Mouse (Mus musculus) liver, adult 2 months (tissue): ENCODE measurements around the gene Ier3. TPM values are rescaled to one million over a fixed set of nuclear protein-coding genes. Genes with fewer than 3 reads are reported as not detected.

Experiments used
- DNase-seq: peaks from one replicate; pipeline ENCODE4 v3.0.0-alpha.2; 2011; ENCODE audit warnings: low read depth, low spot score; ENCODE audit errors: extremely low read depth
- H3K27ac ChIP-seq: fragments of 200-500 bp; replicated peaks from 2 replicates; pipeline ENCODE4 v1.5.1; 2012; ENCODE audit warnings: low read depth, mild to moderate bottlenecking, control low read depth, inconsistent platforms, low read length; ENCODE audit not compliant: insufficient read depth
- H3K27me3 ChIP-seq: fragments of 200-500 bp; 2 replicates; pipeline ENCODE4 v1.6.1; 2012; ENCODE audit warnings: mild to moderate bottlenecking, moderate library complexity, low read length, inconsistent platforms; ENCODE audit not compliant: control insufficient read depth, insufficient read depth
- H3K36me3 ChIP-seq: fragments of 200-500 bp; 2 replicates; pipeline ENCODE4 v1.6.1; 2012; ENCODE audit warnings: low read length, inconsistent platforms; ENCODE audit not compliant: control insufficient read depth, insufficient read depth
- H3K4me1 ChIP-seq: fragments of 200-500 bp; 2 replicates; pipeline ENCODE4 v1.6.1; 2011; ENCODE audit warnings: low read length; ENCODE audit not compliant: control insufficient read depth, insufficient read depth
- H3K4me3 ChIP-seq: fragments of 200-500 bp; 2 replicates; pipeline ENCODE4 v1.5.1; 2011; ENCODE audit warnings: low read depth, mild to moderate bottlenecking, control low read depth, low read length, moderate library complexity; ENCODE audit not compliant: insufficient read depth
- H3K79me2 ChIP-seq: fragments of 200-500 bp; 2 replicates; pipeline ENCODE4 v1.6.1; 2012; ENCODE audit warnings: inconsistent platforms, mild to moderate bottlenecking, low read length, moderate library complexity; ENCODE audit not compliant: control insufficient read depth, insufficient read depth
- H3K9ac ChIP-seq: fragments of 200-500 bp; 2 replicates; pipeline ENCODE4 v1.6.1; 2012; ENCODE audit warnings: low read depth, mild to moderate bottlenecking, control low read depth, inconsistent platforms, low read length
- CTCF ChIP-seq: fragments of 200-500 bp; IDR thresholded peaks from 2 replicates; pipeline ENCODE4 v1.5.1; 2011; ENCODE audit warnings: low read depth, low read length, control low read depth
- POLR2A ChIP-seq: fragments of 200-500 bp; IDR thresholded peaks from 2 replicates; pipeline ENCODE4 v1.6.1; 2011; ENCODE audit warnings: low read length, control low read depth; ENCODE audit not compliant: insufficient read depth; ENCODE audit errors: extremely low read depth
- WGBS: fragments of 180-500 bp; shearing (Covaris S2); methylation state at CpG from one replicate; pipeline ENCODE4 v1.1.7; 2018; 5-methylcytosine and 5-hydroxymethylcytosine counted together
- polyA plus RNA-seq: library from polyadenylated mRNA; depleted of rRNA; stranded (reverse); fragments of >200 nt; gene quantifications from 2 replicates; pipeline ENCODE4 v1.2.3, GENCODE M21; 2012; rRNA removed
- total RNA-seq: library from RNA; depleted of rRNA; stranded (reverse); fragments of >200 nt; gene quantifications from 2 replicates; pipeline ENCODE4 v1.2.3, GENCODE M21; 2014; rRNA removed

Gene Ier3
- total and polyA plus RNA-seq, 2 experiments: 0.92 to 1.6 TPM

DNA sequence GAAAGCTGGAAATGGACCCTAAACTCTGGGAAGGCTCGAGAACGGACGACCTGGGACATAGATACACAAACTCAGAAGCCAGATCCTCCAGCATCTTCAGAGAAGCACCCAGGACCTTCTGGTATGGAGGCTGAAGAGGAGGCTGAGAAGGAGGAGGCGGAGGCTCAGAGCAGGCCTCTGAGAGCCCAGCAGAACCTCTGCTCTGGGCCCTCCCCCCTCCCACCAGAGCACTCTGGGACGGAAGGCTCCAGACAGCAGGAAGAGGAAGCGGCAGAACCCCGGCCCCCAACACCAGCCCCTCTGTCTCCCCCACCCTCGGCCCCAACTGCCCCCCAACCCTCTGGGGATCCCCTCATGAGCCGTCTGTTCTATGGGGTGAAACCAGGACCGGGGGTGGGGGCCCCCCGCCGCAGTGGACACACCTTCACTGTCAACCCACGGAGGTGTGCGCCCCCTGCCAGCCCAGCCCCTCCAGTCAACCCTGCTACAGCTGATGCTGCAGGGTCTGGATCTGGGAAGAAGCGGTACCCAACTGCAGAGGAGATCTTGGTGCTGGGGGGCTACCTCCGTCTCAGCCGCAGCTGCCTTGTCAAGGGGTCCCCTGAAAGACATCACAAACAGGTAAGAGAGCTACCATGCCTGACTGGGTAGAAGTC is 46.8 kb downstream of the Ier3 start:
- no peaks in the 10 kb centered on the region for H3K79me2 ChIP-seq
- peaks cover 6% of the 10 kb centered on the region for H3K4me1 ChIP-seq
- peak overlapping the region; percentile 84 for H3K27ac ChIP-seq
- peak; percentile 10 for DNase-seq
- no peak for TF ChIP-seq POLR2A
- TF ChIP-seq CTCF: no peak
- H3K4me3 ChIP-seq: peak overlapping the region; percentile 77
- no peaks in the 10 kb centered on the region for H3K36me3 ChIP-seq
- H3K9ac ChIP-seq: peak overlapping the region; percentile 87
- WGBS: 54% methylated on average over 17 of the region's 17 CpGs
- H3K27me3 ChIP-seq: peaks cover 6% of the 10 kb centered on the region; the same call in 1 of the 2 replicates

DNA sequence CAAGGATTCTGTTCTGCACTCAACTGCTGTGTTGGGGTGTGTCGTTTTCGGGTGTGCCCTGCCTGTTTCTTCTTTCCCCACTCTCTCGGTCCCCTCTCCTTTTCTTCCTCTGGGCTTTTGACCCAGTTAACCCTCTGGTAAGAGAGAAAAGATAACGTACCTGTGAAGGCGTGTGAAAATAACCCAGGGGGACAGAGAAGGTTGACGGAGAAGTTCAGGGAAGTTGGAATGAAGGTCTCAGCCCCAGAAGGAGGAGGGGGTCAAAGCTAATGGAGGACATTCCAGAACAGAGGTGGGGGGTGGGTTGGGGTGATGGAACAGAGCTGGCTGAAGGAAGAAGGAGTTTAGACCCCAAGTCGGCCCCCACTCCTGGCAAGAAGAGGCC is 47.5 kb downstream of the Ier3 start:
- TF ChIP-seq CTCF (no peak), POLR2A (no peak)
- WGBS: 47% methylated on average over 7 of the region's 7 CpGs
- Histone ChIP-seq H3K4me1 (peaks cover 6% of the 10 kb centered on the region), H3K4me3 (peak overlapping the region; percentile 77), H3K36me3 (no peaks in the 10 kb centered on the region), H3K27ac (peak overlapping the region; percentile 84), H3K9ac (peak overlapping the region; percentile 53; the same call in 1 of the 2 replicates), H3K27me3 (peaks cover 6% of the 10 kb centered on the region; the same call in 1 of the 2 replicates), H3K79me2 (no peaks in the 10 kb centered on the region)
- no peak for DNase-seq

DNA sequence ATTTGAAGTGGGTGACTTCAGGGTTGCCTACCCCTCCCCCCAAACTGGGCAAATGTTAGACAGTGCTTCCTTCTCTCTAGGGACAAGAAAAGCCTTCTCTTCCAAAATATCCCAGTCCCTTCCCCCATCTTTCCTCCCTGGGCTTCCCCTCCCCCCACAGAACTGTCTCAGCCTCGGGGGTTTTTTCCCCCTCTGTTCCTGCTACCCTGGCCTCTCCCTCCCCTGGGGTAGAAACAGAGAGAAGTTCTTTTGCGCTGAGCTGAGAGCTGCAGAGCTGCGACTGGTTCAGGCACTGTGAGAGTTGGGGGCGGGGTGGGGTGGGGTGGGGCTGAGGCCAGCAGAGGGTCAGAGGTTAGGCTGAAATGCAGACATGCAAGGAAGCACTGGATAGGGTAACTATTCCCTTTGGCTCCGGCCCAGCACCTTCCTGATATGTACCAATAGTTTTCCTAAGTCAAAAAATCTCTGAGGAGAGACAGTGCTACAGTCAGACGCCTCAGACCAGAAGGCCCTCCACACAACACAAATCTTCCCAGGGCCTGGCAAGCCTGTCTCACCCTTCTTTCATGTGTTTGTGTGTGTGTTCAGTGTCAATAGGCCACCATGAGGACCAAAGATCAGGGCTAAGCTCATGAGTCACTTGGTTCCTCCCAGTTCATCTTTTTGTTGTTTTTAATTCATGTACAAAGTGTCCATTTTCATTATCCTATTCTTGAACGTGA is 48.0 kb downstream of the Ier3 start:
- no peaks in the 10 kb centered on the region for H3K79me2 ChIP-seq
- no peak for TF ChIP-seq CTCF
- no peak for TF ChIP-seq POLR2A
- no peaks in the 10 kb centered on the region for H3K36me3 ChIP-seq
- peaks cover 6% of the 10 kb centered on the region; the same call in 1 of the 2 replicates for H3K27me3 ChIP-seq
- under 1% methylated on average over 7 of the region's 7 CpGs for WGBS
- DNase-seq: peak; percentile 62
- H3K27ac ChIP-seq: peak overlapping the region; percentile 84
- peak overlapping the region; percentile 77 for H3K4me3 ChIP-seq
- H3K4me1 ChIP-seq: peaks cover 6% of the 10 kb centered on the region
- peak overlapping the region; percentile 53 for H3K9ac ChIP-seq

DNA sequence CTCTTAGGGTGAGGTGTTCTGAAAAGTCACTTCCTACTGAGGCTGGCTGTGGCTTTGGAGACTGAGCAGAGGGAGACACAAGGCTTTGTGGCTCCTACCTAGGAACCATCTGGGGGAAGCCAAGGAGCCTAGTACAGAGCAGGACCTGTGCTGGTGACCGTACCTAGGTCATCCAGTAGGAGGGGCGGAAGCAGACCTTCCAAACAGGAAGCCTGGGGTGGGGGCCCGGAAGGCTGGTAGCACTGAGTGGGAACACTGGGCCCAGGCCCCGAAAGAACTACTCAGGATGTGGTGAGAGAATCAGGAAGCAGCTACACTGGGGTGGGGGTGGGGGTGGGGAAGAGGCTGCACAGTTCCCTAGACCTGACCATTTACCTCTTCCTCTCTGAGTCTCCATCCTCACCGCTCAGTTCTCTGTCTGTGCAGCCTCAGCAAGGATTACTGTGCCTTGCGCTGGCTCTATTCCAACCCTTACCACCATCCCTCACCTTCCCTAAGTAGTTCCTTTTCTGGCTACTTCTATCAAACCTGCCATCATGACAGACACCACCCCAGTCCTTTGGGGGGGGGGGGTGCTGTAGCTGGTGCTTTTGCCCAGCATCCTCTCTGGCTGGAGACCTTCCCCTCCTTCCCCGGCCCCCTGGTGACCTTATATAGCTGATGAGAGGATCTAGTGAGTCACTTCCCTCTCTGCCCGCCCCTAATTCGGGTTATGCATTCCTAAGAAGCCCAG is 48.8 kb downstream of the Ier3 start:
- no peaks in the 10 kb centered on the region for H3K79me2 ChIP-seq
- peaks cover 6% of the 10 kb centered on the region; the same call in 1 of the 2 replicates for H3K27me3 ChIP-seq
- peak overlapping the region; percentile 13 for H3K4me3 ChIP-seq
- no peak for TF ChIP-seq CTCF
- no peak for TF ChIP-seq POLR2A
- peak overlapping the region; percentile 19; the same call in 1 of the 2 replicates for H3K9ac ChIP-seq
- no peaks in the 10 kb centered on the region for H3K36me3 ChIP-seq
- H3K4me1 ChIP-seq: peaks cover 6% of the 10 kb centered on the region
- peak; percentile 24 for DNase-seq
- H3K27ac ChIP-seq: peak overlapping the region; percentile 81
- 70% methylated on average over 9 of the region's 9 CpGs for WGBS

DNA sequence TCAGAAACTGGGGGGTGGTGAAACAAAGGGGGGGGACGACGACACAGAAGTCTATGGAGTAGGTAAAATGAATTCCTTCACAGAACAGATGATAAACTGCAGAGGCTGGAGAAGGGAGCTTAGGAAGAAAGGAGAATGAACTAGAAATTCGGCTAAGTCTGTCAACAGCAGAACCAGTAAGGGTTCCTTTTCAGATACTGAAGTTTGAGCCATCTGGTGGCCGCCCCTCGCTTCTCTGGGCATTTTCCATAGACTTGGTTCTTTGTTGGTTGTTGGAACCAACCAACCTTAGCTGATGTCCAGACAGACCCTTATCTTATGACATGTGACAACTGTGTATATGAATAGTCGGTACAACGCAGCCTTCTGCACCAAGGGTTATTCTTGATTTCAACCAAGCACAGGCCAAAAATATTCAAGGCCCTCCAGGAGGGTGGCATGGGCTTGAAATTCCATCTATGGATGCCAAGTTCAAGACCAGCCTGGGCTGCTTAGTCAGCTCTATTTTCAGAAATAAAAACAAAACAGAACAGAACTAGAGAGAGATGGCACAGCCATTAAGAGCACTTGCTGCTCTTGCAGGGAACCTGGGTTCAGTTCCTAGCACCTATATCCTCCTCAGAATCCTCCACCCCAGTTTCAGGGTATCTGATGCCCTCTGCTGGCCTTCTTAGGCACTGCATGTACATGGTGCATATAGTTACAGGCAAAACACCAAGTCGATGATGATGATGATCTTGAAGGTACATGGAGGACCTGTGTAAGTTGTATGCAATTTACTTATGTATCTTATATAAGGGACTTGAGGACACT is 49.6 kb downstream of the Ier3 start:
- no peak for DNase-seq
- WGBS: 69% methylated on average over 8 of the region's 8 CpGs
- no peak overlapping the region for H3K4me3 ChIP-seq
- H3K9ac ChIP-seq: no peak overlapping the region
- no peaks in the 10 kb centered on the region for H3K79me2 ChIP-seq
- peak overlapping the region; percentile 79 for H3K27ac ChIP-seq
- H3K36me3 ChIP-seq: no peaks in the 10 kb centered on the region
- H3K4me1 ChIP-seq: peaks cover 5% of the 10 kb centered on the region
- TF ChIP-seq POLR2A: no peak
- peak; percentile 26; the same call in 1 of the 2 replicates for TF ChIP-seq CTCF
- no peaks in the 10 kb centered on the region; the same call in 1 of the 2 replicates for H3K27me3 ChIP-seq

Other genes starting within 250 kb of the Ier3 start
- gene Sfta2, start 220.1 kb upstream of the Ier3 start, total RNA-seq: not detected in 2 replicates
- not detected in 2 replicates for gene Sfta2, start 220.1 kb upstream of the Ier3 start, polyA plus RNA-seq
- gene Gm9573, start 195.0 kb upstream of the Ier3 start, total RNA-seq: not detected in 2 replicates
- gene Gm9573, start 195.0 kb upstream of the Ier3 start, polyA plus RNA-seq: not detected in 2 replicates
- gene Mucl3, start 178.0 kb upstream of the Ier3 start, total RNA-seq: not detected in 2 replicates
- gene Mucl3, start 178.0 kb upstream of the Ier3 start, polyA plus RNA-seq: not detected in 2 replicates
- gene Vars2, start 154.1 kb upstream of the Ier3 start, total RNA-seq: 6.6 and 11.1 TPM in 2 replicates
- gene Vars2, start 154.1 kb upstream of the Ier3 start, polyA plus RNA-seq: 22.6 and 29.6 TPM in 2 replicates
- 16.4 and 17.4 TPM in 2 replicates for gene Gtf2h4, start 147.9 kb upstream of the Ier3 start, total RNA-seq
- gene Gtf2h4, start 147.9 kb upstream of the Ier3 start, polyA plus RNA-seq: 24.8 and 29.8 TPM in 2 replicates
- gene Ddr1, start 117.1 kb upstream of the Ier3 start, total RNA-seq: 0.55 and 1.4 TPM in 2 replicates
- 0.98 and 1.5 TPM in 2 replicates for gene Ddr1, start 117.1 kb upstream of the Ier3 start, polyA plus RNA-seq
- 18.0 and 19.5 TPM in 2 replicates for gene Flot1, start 1.5 kb downstream of the Ier3 start, total RNA-seq
- 19.6 and 26.7 TPM in 2 replicates for gene Flot1, start 1.5 kb downstream of the Ier3 start, polyA plus RNA-seq
- gene Tubb5, start 16.6 kb downstream of the Ier3 start, total RNA-seq: 37.5 and 67.3 TPM in 2 replicates
- 56.4 and 62.2 TPM in 2 replicates for gene Tubb5, start 16.6 kb downstream of the Ier3 start, polyA plus RNA-seq
- 3.0 and 3.5 TPM in 2 replicates for gene Mdc1, start 19.8 kb downstream of the Ier3 start, total RNA-seq
- 1.7 and 2.4 TPM in 2 replicates for gene Mdc1, start 19.8 kb downstream of the Ier3 start, polyA plus RNA-seq
- 0.18 and 2.4 TPM in 2 replicates for gene Nrm, start 39.6 kb downstream of the Ier3 start, total RNA-seq
- 1.4 and 2.4 TPM in 2 replicates for gene Nrm, start 39.6 kb downstream of the Ier3 start, polyA plus RNA-seq
- 2.0 and 3.8 TPM in 2 replicates for gene Ppp1r18, start 43.9 kb downstream of the Ier3 start, total RNA-seq
- 4.7 and 5.5 TPM in 2 replicates for gene Ppp1r18, start 43.9 kb downstream of the Ier3 start, polyA plus RNA-seq
- 18.5 and 25.8 TPM in 2 replicates for gene Dhx16, start 58.1 kb downstream of the Ier3 start, total RNA-seq
- gene Dhx16, start 58.1 kb downstream of the Ier3 start, polyA plus RNA-seq: 41.4 and 52.2 TPM in 2 replicates
- 4.9 and 7.0 TPM in 2 replicates for gene 2310061I04Rik, start 75.7 kb downstream of the Ier3 start, total RNA-seq
- gene 2310061I04Rik, start 75.7 kb downstream of the Ier3 start, polyA plus RNA-seq: 35.3 and 37.4 TPM in 2 replicates
- gene Atat1, start 88.4 kb downstream of the Ier3 start, total RNA-seq: 12.1 and 12.8 TPM in 2 replicates
- gene Atat1, start 88.4 kb downstream of the Ier3 start, polyA plus RNA-seq: 37.4 and 47.5 TPM in 2 replicates
- 41.1 and 58.7 TPM in 2 replicates for gene Mrps18b, start 94.7 kb downstream of the Ier3 start, total RNA-seq
- gene Mrps18b, start 94.7 kb downstream of the Ier3 start, polyA plus RNA-seq: 89.5 and 106 TPM in 2 replicates
- 14.6 and 14.7 TPM in 2 replicates for gene Ppp1r10, start 94.8 kb downstream of the Ier3 start, total RNA-seq
- 15.8 and 30.0 TPM in 2 replicates for gene Ppp1r10, start 94.8 kb downstream of the Ier3 start, polyA plus RNA-seq
- gene Abcf1, start 148.1 kb downstream of the Ier3 start, total RNA-seq: 24.1 and 24.6 TPM in 2 replicates
- gene Abcf1, start 148.1 kb downstream of the Ier3 start, polyA plus RNA-seq: 41.1 and 43.2 TPM in 2 replicates
- gene Gnl1, start 158.2 kb downstream of the Ier3 start, total RNA-seq: 8.8 and 9.3 TPM in 2 replicates
- gene Gnl1, start 158.2 kb downstream of the Ier3 start, polyA plus RNA-seq: 8.4 and 8.9 TPM in 2 replicates
- 1.8 and 2.9 TPM in 2 replicates for gene Prr3, start 158.6 kb downstream of the Ier3 start, total RNA-seq
- gene Prr3, start 158.6 kb downstream of the Ier3 start, polyA plus RNA-seq: 5.0 and 8.3 TPM in 2 replicates
- gene H2-T24, start 198.9 kb downstream of the Ier3 start, total RNA-seq: 4.9 and 5.3 TPM in 2 replicates
- gene H2-T24, start 198.9 kb downstream of the Ier3 start, polyA plus RNA-seq: 1.9 and 2.1 TPM in 2 replicates
- gene H2-T23, start 211.2 kb downstream of the Ier3 start, total RNA-seq: 291 and 323 TPM in 2 replicates
- 423 and 492 TPM in 2 replicates for gene H2-T23, start 211.2 kb downstream of the Ier3 start, polyA plus RNA-seq
- gene H2-T22, start 221.1 kb downstream of the Ier3 start, total RNA-seq: 115 and 138 TPM in 2 replicates
- gene H2-T22, start 221.1 kb downstream of the Ier3 start, polyA plus RNA-seq: 98.2 and 110 TPM in 2 replicates
- 0.09 TPM in 1 of 2 replicates, not detected in the other for gene Gm6034, start 221.3 kb downstream of the Ier3 start, total RNA-seq
- 0.05 and 0.06 TPM in 2 replicates for gene Gm6034, start 221.3 kb downstream of the Ier3 start, polyA plus RNA-seq
- 0.13 TPM in 1 of 2 replicates, not detected in the other for gene Gm11127, start 236.7 kb downstream of the Ier3 start, total RNA-seq
- gene Gm11127, start 236.7 kb downstream of the Ier3 start, polyA plus RNA-seq: 0.06 TPM in 1 of 2 replicates, not detected in the other